Mouse (Mus musculus): Measurements from ENCODE around the gene Obsl1. TPM values are rescaled to one million over a fixed set of nuclear protein-coding genes. Genes with fewer than 3 reads are reported as not detected.

The Obsl1 gene
- polyA plus RNA-seq, 1 experiment from 2014 or later, result 90.9 TPM

- Histone ChIP-seq H3K4me1 (peaks cover 42% of the 10 kb centered on the region), H3K36me3 (peaks cover 29% of the 10 kb centered on the region), H3K9ac (peak overlapping the region; percentile 60), H3K4me2 (peak overlapping the region; percentile 81), H3K4me3 (peak overlapping the region; percentile 86), H3K27me3 (peaks cover 39% of the 10 kb centered on the region), H3K9me3 (no peaks in the 10 kb centered on the region), H3K27ac (peak overlapping the region; percentile 83)
- WGBS, result 0% methylated on average over 23 of the region's 25 CpGs
- ATAC-seq (ENCODE audit: insufficient number of reproducible peaks, low FRiP score, low TSS enrichment, low read depth), result no peak; the same call in 1 of the 2 replicates
Measured at GRCm38 (mm10) chr1:75478497-75478896, 27.8 kb downstream of the Obsl1 start.

GRCm38 (mm10) chr1:75477966-75478290, 28.3 kb downstream of the Obsl1 start:
- H3K9me3 ChIP-seq, result no peaks in the 10 kb centered on the region
- WGBS, result 37% methylated on average over 3 of the region's 3 CpGs
- peak overlapping the region; percentile 81 for H3K4me2 ChIP-seq
- H3K27me3 ChIP-seq, result peaks cover 34% of the 10 kb centered on the region
- no peak overlapping the region for H3K27ac ChIP-seq
- H3K4me1 ChIP-seq, result peaks cover 44% of the 10 kb centered on the region
- ATAC-seq (ENCODE audit: insufficient number of reproducible peaks, low FRiP score, low TSS enrichment, low read depth), result no peak
- H3K36me3 ChIP-seq, result peaks cover 35% of the 10 kb centered on the region
- H3K9ac ChIP-seq, result no peak overlapping the region
- peak overlapping the region; percentile 86 for H3K4me3 ChIP-seq

GRCm38 (mm10) chr1:75477264-75477965, 28.8 kb downstream of the Obsl1 start:
- Histone ChIP-seq H3K27ac (no peak overlapping the region), H3K4me1 (peaks cover 44% of the 10 kb centered on the region), H3K4me2 (peak overlapping the region; percentile 81), H3K36me3 (peaks cover 40% of the 10 kb centered on the region), H3K4me3 (peak overlapping the region; percentile 86), H3K9me3 (no peaks in the 10 kb centered on the region), H3K27me3 (peaks cover 30% of the 10 kb centered on the region), H3K9ac (no peak overlapping the region)
- 14% methylated on average over 35 of the region's 35 CpGs for WGBS
- no peak for ATAC-seq (ENCODE audit: insufficient number of reproducible peaks, low FRiP score, low TSS enrichment, low read depth)

- H3K27me3 ChIP-seq, result peaks cover 23% of the 10 kb centered on the region
- H3K4me1 ChIP-seq, result peaks cover 44% of the 10 kb centered on the region
- H3K4me2 ChIP-seq, result no peak overlapping the region
- no peak overlapping the region for H3K27ac ChIP-seq
- WGBS, result 93% methylated on average over 11 of the region's 11 CpGs
- H3K9ac ChIP-seq, result no peak overlapping the region
- peaks cover 40% of the 10 kb centered on the region for H3K36me3 ChIP-seq
- no peak overlapping the region for H3K4me3 ChIP-seq
- no peaks in the 10 kb centered on the region for H3K9me3 ChIP-seq
- ATAC-seq (ENCODE audit: insufficient number of reproducible peaks, low FRiP score, low TSS enrichment, low read depth), result no peak
Measured at GRCm38 (mm10) chr1:75476441-75476840, 29.8 kb downstream of the Obsl1 start.

GRCm38 (mm10) chr1:75469287-75469825, 36.9 kb downstream of the Obsl1 start:
- WGBS, result 75% methylated on average over 17 of the region's 17 CpGs
- H3K9ac ChIP-seq, result no peak overlapping the region
- H3K36me3 ChIP-seq, result peaks cover 15% of the 10 kb centered on the region
- H3K9me3 ChIP-seq, result no peaks in the 10 kb centered on the region
- ATAC-seq (ENCODE audit: insufficient number of reproducible peaks, low FRiP score, low TSS enrichment, low read depth), result no peak
- H3K27ac ChIP-seq, result no peak overlapping the region
- H3K4me2 ChIP-seq, result no peak overlapping the region
- H3K27me3 ChIP-seq, result peaks cover 31% of the 10 kb centered on the region
- H3K4me1 ChIP-seq, result peaks cover 16% of the 10 kb centered on the region
- H3K4me3 ChIP-seq, result no peak overlapping the region

- H3K27me3 ChIP-seq, result peaks cover 38% of the 10 kb centered on the region
- H3K36me3 ChIP-seq, result no peaks in the 10 kb centered on the region; the same call in 1 of the 2 replicates
- peak overlapping the region; percentile 34 for H3K4me2 ChIP-seq
- peak; percentile 82 for ATAC-seq (ENCODE audit: insufficient number of reproducible peaks, low FRiP score, low TSS enrichment, low read depth)
- 5% methylated on average over 14 of the region's 14 CpGs for WGBS
- peaks cover 5% of the 10 kb centered on the region; the same call in 1 of the 2 replicates for H3K4me1 ChIP-seq
- H3K4me3 ChIP-seq, result no peak overlapping the region
- no peak overlapping the region for H3K9ac ChIP-seq
- H3K27ac ChIP-seq, result peak overlapping the region; percentile 64; the same call in 1 of the 2 replicates
- H3K9me3 ChIP-seq, result no peaks in the 10 kb centered on the region
Measured at GRCm38 (mm10) chr1:75467215-75467927, 38.9 kb downstream of the Obsl1 start.

- H3K9ac ChIP-seq, result no peak overlapping the region
- H3K27ac ChIP-seq, result no peak overlapping the region
- no peaks in the 10 kb centered on the region for H3K36me3 ChIP-seq
- no peak overlapping the region for H3K4me2 ChIP-seq
- peaks cover 43% of the 10 kb centered on the region for H3K27me3 ChIP-seq
- peaks cover 12% of the 10 kb centered on the region for H3K4me1 ChIP-seq
- no peaks in the 10 kb centered on the region for H3K9me3 ChIP-seq
- no peak for ATAC-seq (ENCODE audit: insufficient number of reproducible peaks, low FRiP score, low TSS enrichment, low read depth)
- H3K4me3 ChIP-seq, result no peak overlapping the region
- WGBS, result 85% methylated on average over 5 of the region's 5 CpGs
Measured at GRCm38 (mm10) chr1:75463652-75464204, 42.5 kb downstream of the Obsl1 start.

GRCm38 (mm10) chr1:75462636-75463035, 43.6 kb downstream of the Obsl1 start:
- peaks cover 50% of the 10 kb centered on the region for H3K27me3 ChIP-seq
- peaks cover 20% of the 10 kb centered on the region for H3K4me1 ChIP-seq
- no peaks in the 10 kb centered on the region for H3K9me3 ChIP-seq
- no peak overlapping the region for H3K9ac ChIP-seq
- 46% methylated on average over 1 of the region's 1 CpGs for WGBS
- no peak overlapping the region for H3K4me2 ChIP-seq
- ATAC-seq (ENCODE audit: insufficient number of reproducible peaks, low FRiP score, low TSS enrichment, low read depth), result no peak
- no peak overlapping the region for H3K27ac ChIP-seq
- H3K36me3 ChIP-seq, result no peaks in the 10 kb centered on the region
- H3K4me3 ChIP-seq, result no peak overlapping the region

- ATAC-seq (ENCODE audit: insufficient number of reproducible peaks, low FRiP score, low TSS enrichment, low read depth), result no peak
- no peaks in the 10 kb centered on the region for H3K36me3 ChIP-seq
- WGBS, result 74% methylated on average over 7 of the region's 7 CpGs
- H3K27ac ChIP-seq, result no peak overlapping the region
- no peak overlapping the region for H3K4me2 ChIP-seq
- no peaks in the 10 kb centered on the region for H3K9me3 ChIP-seq
- H3K4me3 ChIP-seq, result no peak overlapping the region
- H3K9ac ChIP-seq, result no peak overlapping the region
- H3K4me1 ChIP-seq, result peaks cover 26% of the 10 kb centered on the region
- peaks cover 56% of the 10 kb centered on the region for H3K27me3 ChIP-seq
Measured at GRCm38 (mm10) chr1:75460297-75460696, 46.0 kb downstream of the Obsl1 start.

- ATAC-seq (ENCODE audit: insufficient number of reproducible peaks, low FRiP score, low TSS enrichment, low read depth), result no peak
- peak overlapping the region; percentile 57; the same call in 1 of the 2 replicates for H3K27ac ChIP-seq
Measured at GRCm38 (mm10) chr1:75458789-75459684, 47.2 kb downstream of the Obsl1 start.

More at GRCm38 (mm10) chr1:75458789-75459684, 47.2 kb downstream of the Obsl1 start:
- Histone ChIP-seq H3K4me3 (peak overlapping the region; percentile 35), H3K4me2 (peak overlapping the region; percentile 55), H3K9ac (no peak overlapping the region), H3K27me3 (peaks cover 64% of the 10 kb centered on the region), H3K4me1 (peaks cover 26% of the 10 kb centered on the region), H3K9me3 (no peaks in the 10 kb centered on the region), H3K36me3 (no peaks in the 10 kb centered on the region)
- 11% methylated on average over 23 of the region's 23 CpGs for WGBS
